Mouse (Mus musculus): ENCODE results near the gene Galnt10. TPM values are rescaled to one million over a fixed set of nuclear protein-coding genes. Genes with fewer than 3 reads are reported as not detected.

Galnt10 gene
- polyA plus RNA-seq, 1 experiment from 2014 or later = 6.1 TPM

GRCm38 (mm10) chr11:57716721-57717120 lies 71.5 kb downstream of the Galnt10 start:
- Histone ChIP-seq H3K4me3 (ENCODE audit: low read depth, low read length) (no peak overlapping the region), H3K27ac (ENCODE audit: low read length) (no peak overlapping the region), H3K9ac (replicated peaks; ENCODE audit: low read depth) (no peak overlapping the region), H3K4me2 (replicated peaks; ENCODE audit: low read depth, low read length) (no peak overlapping the region), H3K36me3 (ENCODE audit: insufficient read depth, low read length) (no peaks in the 10 kb centered on the region), H3K27me3 (replicated peaks; ENCODE audit: insufficient read depth, low read length) (no peaks in the 10 kb centered on the region), H3K4me1 (ENCODE audit: insufficient read depth, low read depth, low read length) (no peaks in the 10 kb centered on the region), H3K9me3 (ENCODE audit: low read length) (no peaks in the 10 kb centered on the region)
- TF ChIP-seq EP300 (IDR thresholded peaks at IDR 0.05) (no peak), CTCF (IDR thresholded peaks at IDR 0.05) (no peak)
- 82% methylated on average over 3 of the region's 3 CpGs for WGBS
- DNase-seq (ENCODE audit: low spot score) (no peak), ATAC-seq (no peak)

- Histone ChIP-seq H3K9me3 (ENCODE audit: low read length) (no peaks in the 10 kb centered on the region), H3K27ac (ENCODE audit: low read length) (no peak overlapping the region), H3K4me3 (ENCODE audit: low read depth, low read length) (no peak overlapping the region), H3K9ac (replicated peaks; ENCODE audit: low read depth) (no peak overlapping the region), H3K4me2 (replicated peaks; ENCODE audit: low read depth, low read length) (no peak overlapping the region), H3K4me1 (ENCODE audit: insufficient read depth, low read depth, low read length) (no peaks in the 10 kb centered on the region), H3K36me3 (ENCODE audit: insufficient read depth, low read length) (no peaks in the 10 kb centered on the region), H3K27me3 (replicated peaks; ENCODE audit: insufficient read depth, low read length) (no peaks in the 10 kb centered on the region)
- ATAC-seq (no peak), DNase-seq (ENCODE audit: low spot score) (no peak)
- WGBS = 59% methylated on average over 3 of the region's 3 CpGs
- no peak for TF ChIP-seq CTCF (IDR thresholded peaks at IDR 0.05)
- TF ChIP-seq EP300 (IDR thresholded peaks at IDR 0.05) = no peak
Observed at GRCm38 (mm10) chr11:57717432-57717831, 72.2 kb downstream of the Galnt10 start.

GRCm38 (mm10) chr11:57718081-57718480 lies 72.8 kb downstream of the Galnt10 start:
- TF ChIP-seq CTCF (IDR thresholded peaks at IDR 0.05) (no peak), EP300 (IDR thresholded peaks at IDR 0.05) (no peak)

GRCm38 (mm10) chr11:57719631-57720030 lies 74.4 kb downstream of the Galnt10 start:
- H3K4me2 ChIP-seq (replicated peaks; ENCODE audit: low read depth, low read length) = no peak overlapping the region
- TF ChIP-seq EP300 (IDR thresholded peaks at IDR 0.05) (peak; percentile 62; the same call in 1 of the 2 replicates), CTCF (IDR thresholded peaks at IDR 0.05) (no peak)
- H3K27me3 ChIP-seq (replicated peaks; ENCODE audit: insufficient read depth, low read length) = no peaks in the 10 kb centered on the region
- peak; percentile 90 for ATAC-seq
- H3K9me3 ChIP-seq (ENCODE audit: low read length) = no peaks in the 10 kb centered on the region
- H3K9ac ChIP-seq (replicated peaks; ENCODE audit: low read depth) = no peak overlapping the region
- WGBS = 18% methylated on average over 7 of the region's 7 CpGs
- no peak overlapping the region for H3K4me3 ChIP-seq (ENCODE audit: low read depth, low read length)
- no peaks in the 10 kb centered on the region for H3K4me1 ChIP-seq (ENCODE audit: insufficient read depth, low read depth, low read length)
- no peak overlapping the region for H3K27ac ChIP-seq (ENCODE audit: low read length)
- H3K36me3 ChIP-seq (ENCODE audit: insufficient read depth, low read length) = no peaks in the 10 kb centered on the region
- peak; percentile 87 for DNase-seq (ENCODE audit: low spot score)

More at GRCm38 (mm10) chr11:57718081-57718480, 72.8 kb downstream of the Galnt10 start:
- Histone ChIP-seq H3K4me2 (replicated peaks; ENCODE audit: low read depth, low read length) (no peak overlapping the region), H3K4me1 (ENCODE audit: insufficient read depth, low read depth, low read length) (no peaks in the 10 kb centered on the region), H3K27ac (ENCODE audit: low read length) (no peak overlapping the region), H3K9me3 (ENCODE audit: low read length) (no peaks in the 10 kb centered on the region), H3K9ac (replicated peaks; ENCODE audit: low read depth) (no peak overlapping the region), H3K4me3 (ENCODE audit: low read depth, low read length) (no peak overlapping the region), H3K36me3 (ENCODE audit: insufficient read depth, low read length) (no peaks in the 10 kb centered on the region), H3K27me3 (replicated peaks; ENCODE audit: insufficient read depth, low read length) (no peaks in the 10 kb centered on the region)
- WGBS = 82% methylated on average over 6 of the region's 6 CpGs
- DNase-seq (ENCODE audit: low spot score) = no peak
- no peak for ATAC-seq

GRCm38 (mm10) chr11:57720076-57720475 lies 74.8 kb downstream of the Galnt10 start:
- H3K4me3 ChIP-seq (ENCODE audit: low read depth, low read length) = no peak overlapping the region
- H3K9ac ChIP-seq (replicated peaks; ENCODE audit: low read depth) = no peak overlapping the region
- no peak for TF ChIP-seq CTCF (IDR thresholded peaks at IDR 0.05)
- TF ChIP-seq EP300 (IDR thresholded peaks at IDR 0.05) = no peak
- no peaks in the 10 kb centered on the region for H3K9me3 ChIP-seq (ENCODE audit: low read length)
- no peaks in the 10 kb centered on the region for H3K27me3 ChIP-seq (replicated peaks; ENCODE audit: insufficient read depth, low read length)
- H3K4me2 ChIP-seq (replicated peaks; ENCODE audit: low read depth, low read length) = no peak overlapping the region
- no peaks in the 10 kb centered on the region for H3K4me1 ChIP-seq (ENCODE audit: insufficient read depth, low read depth, low read length)
- no peaks in the 10 kb centered on the region for H3K36me3 ChIP-seq (ENCODE audit: insufficient read depth, low read length)
- ATAC-seq = peak; percentile 8; the same call in 1 of the 2 replicates
- WGBS = 49% methylated on average over 6 of the region's 6 CpGs
- DNase-seq (ENCODE audit: low spot score) = no peak
- no peak overlapping the region for H3K27ac ChIP-seq (ENCODE audit: low read length)

GRCm38 (mm10) chr11:57724791-57725463 lies 79.7 kb downstream of the Galnt10 start:
- Histone ChIP-seq H3K4me2 (replicated peaks; ENCODE audit: low read depth, low read length) (no peak overlapping the region), H3K9me3 (ENCODE audit: low read length) (no peaks in the 10 kb centered on the region), H3K36me3 (ENCODE audit: insufficient read depth, low read length) (no peaks in the 10 kb centered on the region), H3K4me1 (ENCODE audit: insufficient read depth, low read depth, low read length) (no peaks in the 10 kb centered on the region), H3K27ac (ENCODE audit: low read length) (no peak overlapping the region), H3K27me3 (replicated peaks; ENCODE audit: insufficient read depth, low read length) (no peaks in the 10 kb centered on the region), H3K4me3 (ENCODE audit: low read depth, low read length) (no peak overlapping the region), H3K9ac (replicated peaks; ENCODE audit: low read depth) (no peak overlapping the region)
- TF ChIP-seq CTCF (IDR thresholded peaks at IDR 0.05) (peak; percentile 58), EP300 (IDR thresholded peaks at IDR 0.05) (no peak)
- ATAC-seq = peak; percentile 21; the same call in 1 of the 2 replicates
- 88% methylated on average over 5 of the region's 5 CpGs for WGBS
- DNase-seq (ENCODE audit: low spot score) = peak; percentile 42

Measured in lung, postnatal 0 days (tissue).